Mouse (Mus musculus): ENCODE results near the gene Ror2. TPM values are rescaled to one million over a fixed set of nuclear protein-coding genes. Genes with fewer than 3 reads are reported as not detected.

Gene Ror2
- polyA plus RNA-seq, 1 experiment from 2014 or later, result 24.0 TPM

DNA sequence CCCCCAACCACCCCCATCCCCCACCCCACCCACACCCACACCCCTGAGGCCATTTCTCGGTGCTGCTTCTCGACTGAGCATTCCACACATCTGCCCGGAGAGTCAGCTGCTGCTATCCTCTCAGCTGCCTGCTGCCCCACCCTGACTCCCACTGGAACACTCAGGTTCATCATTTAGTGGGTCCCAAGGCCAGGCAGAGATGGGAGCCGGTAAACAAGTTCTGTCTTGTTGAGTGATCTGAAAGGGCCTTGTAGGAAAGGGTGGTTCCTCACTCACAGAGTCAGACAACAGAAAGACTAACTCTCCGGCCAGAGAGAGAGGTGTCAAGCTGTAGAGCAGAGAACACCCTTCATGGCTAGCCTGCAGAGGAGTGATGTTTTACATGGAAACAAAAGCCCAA lies 155.9 kb downstream of the Ror2 start:
- Histone ChIP-seq H3K9me3 (replicated peaks) (no peaks in the 10 kb centered on the region), H3K9ac (no peak overlapping the region), H3K4me1 (peaks cover 19% of the 10 kb centered on the region), H3K27me3 (no peaks in the 10 kb centered on the region), H3K4me2 (replicated peaks) (no peak overlapping the region), H3K27ac (replicated peaks) (no peak overlapping the region; the same call in 1 of the 2 replicates), H3K4me3 (replicated peaks) (no peak overlapping the region), H3K36me3 (0 out of 2 replicates have a peak, but pooled peaks cover 4% of the 10 kb centered on the region)
- ATAC-seq (ENCODE audit: insufficient number of reproducible peaks, low FRiP score, low TSS enrichment, low read depth), result no peak
- 46% methylated on average over 5 of the region's 5 CpGs for WGBS

DNA sequence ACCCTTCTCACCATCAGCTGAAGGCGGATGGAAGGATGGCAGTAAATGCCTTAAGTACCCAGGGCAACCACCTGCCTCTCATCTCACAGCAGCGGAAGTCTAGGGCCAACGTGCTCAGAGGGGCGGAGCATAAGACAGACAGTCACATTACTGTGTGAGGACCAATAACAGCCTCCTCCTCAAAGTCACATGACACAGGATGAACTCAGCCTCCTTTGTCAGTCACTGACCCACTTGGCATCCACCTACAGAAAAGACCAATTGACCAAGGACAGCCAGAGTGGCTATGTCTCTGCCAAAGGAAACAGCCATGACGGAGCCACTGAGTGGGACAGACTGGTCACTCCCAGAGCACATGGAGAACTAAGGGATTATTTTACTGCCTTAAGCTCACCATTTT lies 160.3 kb downstream of the Ror2 start:
- ATAC-seq (ENCODE audit: insufficient number of reproducible peaks, low FRiP score, low TSS enrichment, low read depth), result no peak

DNA sequence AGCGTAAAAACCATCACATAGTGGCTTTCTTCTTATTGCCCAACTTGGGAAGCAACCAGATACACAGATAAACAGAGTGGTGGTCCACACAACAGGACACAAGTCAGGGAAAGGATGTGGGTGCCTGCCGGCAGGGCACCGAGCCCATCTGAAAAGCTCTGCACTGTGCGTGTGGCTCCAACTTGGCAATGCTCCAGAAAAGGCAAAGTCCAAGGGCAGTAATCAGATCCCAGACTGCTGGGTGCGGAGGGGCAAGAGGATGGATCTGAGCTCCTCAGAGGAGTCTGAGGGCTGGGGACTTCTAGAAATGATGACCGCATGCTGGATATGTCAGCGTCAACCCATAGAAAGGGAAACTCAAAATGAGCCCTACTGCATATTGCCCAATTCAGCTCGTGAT lies 163.8 kb downstream of the Ror2 start:
- H3K4me1 ChIP-seq, result peaks cover 16% of the 10 kb centered on the region
- no peak overlapping the region for H3K9ac ChIP-seq
- 0 out of 2 replicates have a peak, but pooled peaks have one; percentile 47 for ATAC-seq (ENCODE audit: insufficient number of reproducible peaks, low FRiP score, low TSS enrichment, low read depth)
- no peak overlapping the region for H3K4me2 ChIP-seq (replicated peaks)
- 66% methylated on average over 8 of the region's 8 CpGs for WGBS
- peaks cover 16% of the 10 kb centered on the region for H3K36me3 ChIP-seq
- H3K27me3 ChIP-seq, result no peaks in the 10 kb centered on the region
- H3K27ac ChIP-seq (replicated peaks), result no peak overlapping the region
- H3K4me3 ChIP-seq (replicated peaks), result no peak overlapping the region
- no peaks in the 10 kb centered on the region for H3K9me3 ChIP-seq (replicated peaks)

More for the DNA sequence above, 160.3 kb downstream of the Ror2 start:
- no peaks in the 10 kb centered on the region for H3K9me3 ChIP-seq (replicated peaks)
- H3K9ac ChIP-seq, result no peak overlapping the region
- H3K27ac ChIP-seq (replicated peaks), result no peak overlapping the region
- no peaks in the 10 kb centered on the region for H3K27me3 ChIP-seq
- no peaks in the 10 kb centered on the region for H3K36me3 ChIP-seq
- 78% methylated on average over 5 of the region's 5 CpGs for WGBS
- no peak overlapping the region for H3K4me2 ChIP-seq (replicated peaks)
- H3K4me1 ChIP-seq, result peaks cover 14% of the 10 kb centered on the region
- H3K4me3 ChIP-seq (replicated peaks), result no peak overlapping the region

DNA sequence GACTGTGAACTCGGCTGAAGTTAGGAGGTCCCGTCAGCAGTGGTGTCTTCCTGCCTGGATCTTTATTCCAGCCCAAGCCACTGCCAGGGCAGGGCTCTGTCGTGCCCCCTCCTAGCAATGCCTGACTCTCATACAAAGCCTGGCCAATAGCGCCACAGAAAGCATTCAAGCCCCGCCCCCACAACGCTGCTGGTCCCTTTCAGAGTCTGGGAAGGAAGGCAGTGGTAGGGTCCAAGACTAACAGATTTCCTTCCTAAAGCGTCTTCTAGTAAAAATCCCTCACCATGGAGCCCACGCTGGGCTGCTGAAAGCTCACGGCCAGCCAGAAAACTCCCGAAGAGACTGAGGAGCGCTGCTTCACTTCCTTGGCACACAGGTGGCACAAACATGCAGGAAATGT lies 165.0 kb downstream of the Ror2 start:
- no peak overlapping the region for H3K9ac ChIP-seq
- H3K36me3 ChIP-seq, result peaks cover 26% of the 10 kb centered on the region
- ATAC-seq (ENCODE audit: insufficient number of reproducible peaks, low FRiP score, low TSS enrichment, low read depth), result no peak
- H3K9me3 ChIP-seq (replicated peaks), result no peaks in the 10 kb centered on the region
- no peak overlapping the region for H3K4me3 ChIP-seq (replicated peaks)
- H3K4me1 ChIP-seq, result peaks cover 16% of the 10 kb centered on the region
- WGBS, result 39% methylated on average over 11 of the region's 11 CpGs
- H3K27me3 ChIP-seq, result no peaks in the 10 kb centered on the region
- H3K27ac ChIP-seq (replicated peaks), result 0 out of 2 replicates have a peak overlapping the region, but pooled peaks have one; percentile 19
- H3K4me2 ChIP-seq (replicated peaks), result no peak overlapping the region

DNA sequence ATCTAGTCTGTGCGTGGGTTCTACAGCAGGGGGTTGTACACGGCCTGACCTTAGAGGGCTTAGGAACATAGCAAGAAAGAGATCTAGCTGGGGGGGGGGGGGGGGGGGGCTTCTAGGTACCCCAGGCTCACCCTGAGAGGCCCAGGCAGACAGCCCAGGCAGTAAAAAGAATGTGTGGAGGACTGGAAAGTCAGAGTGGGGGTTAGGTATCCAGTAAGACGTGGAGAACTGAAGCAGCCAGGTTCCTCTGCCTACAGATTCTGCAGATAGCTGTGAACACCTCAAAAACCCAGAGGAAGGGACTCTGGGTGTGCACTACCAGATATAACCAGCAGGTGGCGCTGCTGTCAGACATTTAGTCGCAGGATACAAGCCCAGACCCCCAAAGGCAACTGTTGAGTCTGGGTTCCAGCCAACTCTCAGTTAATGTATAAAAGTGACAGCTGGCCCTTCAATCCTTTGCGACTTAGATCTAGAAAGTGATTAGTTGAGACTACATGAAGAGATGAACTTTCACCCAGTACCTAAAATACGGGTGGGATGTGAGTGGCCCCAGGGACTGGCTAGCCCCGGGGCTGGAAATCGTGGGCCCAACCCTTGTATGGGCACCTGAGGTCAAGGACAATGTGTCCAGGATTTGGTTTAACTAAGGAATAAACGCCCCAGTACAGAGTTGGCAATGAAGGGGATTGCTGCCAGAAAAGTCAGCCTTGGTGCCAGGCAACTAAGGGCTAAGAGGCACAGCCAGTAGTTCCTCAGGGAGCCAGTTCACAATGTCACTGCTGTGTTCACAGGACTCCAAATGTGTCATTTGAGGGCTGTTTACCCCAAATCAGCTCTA lies 166.1 kb downstream of the Ror2 start:
- H3K27me3 ChIP-seq, result no peaks in the 10 kb centered on the region
- peaks cover 16% of the 10 kb centered on the region for H3K4me1 ChIP-seq
- no peak overlapping the region for H3K4me3 ChIP-seq (replicated peaks)
- H3K27ac ChIP-seq (replicated peaks), result 0 out of 2 replicates have a peak overlapping the region, but pooled peaks have one; percentile 19
- no peaks in the 10 kb centered on the region for H3K9me3 ChIP-seq (replicated peaks)
- 23% methylated on average over 10 of the region's 10 CpGs for WGBS
- ATAC-seq (ENCODE audit: insufficient number of reproducible peaks, low FRiP score, low TSS enrichment, low read depth), result peak; percentile 44; the same call in 1 of the 2 replicates
- H3K9ac ChIP-seq, result no peak overlapping the region
- H3K4me2 ChIP-seq (replicated peaks), result no peak overlapping the region
- H3K36me3 ChIP-seq, result peaks cover 28% of the 10 kb centered on the region

DNA sequence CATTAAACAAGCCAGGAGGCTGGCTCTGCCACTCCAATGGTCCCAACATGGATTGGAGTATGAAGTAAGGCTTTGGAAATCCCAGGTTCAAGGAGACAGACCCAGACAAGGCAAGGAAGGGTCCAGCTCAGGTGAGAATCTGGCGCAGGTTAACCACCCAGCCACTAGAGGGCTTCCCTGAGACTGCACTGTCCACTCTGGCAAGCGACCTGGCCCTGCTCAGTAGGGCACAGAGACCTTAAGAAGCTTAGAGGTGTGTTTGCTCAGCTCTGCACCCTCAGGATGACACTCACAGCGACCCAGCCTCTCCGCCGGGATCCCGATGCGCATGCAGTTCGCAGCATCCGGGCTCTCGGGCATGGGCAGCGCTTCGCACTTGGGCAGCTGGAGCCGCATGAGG lies 167.5 kb downstream of the Ror2 start:
- no peak overlapping the region for H3K9ac ChIP-seq
- WGBS, result 85% methylated on average over 13 of the region's 13 CpGs
- no peaks in the 10 kb centered on the region for H3K27me3 ChIP-seq
- no peak for ATAC-seq (ENCODE audit: insufficient number of reproducible peaks, low FRiP score, low TSS enrichment, low read depth)
- H3K4me2 ChIP-seq (replicated peaks), result no peak overlapping the region
- H3K4me3 ChIP-seq (replicated peaks), result no peak overlapping the region
- H3K36me3 ChIP-seq, result peaks cover 28% of the 10 kb centered on the region
- H3K27ac ChIP-seq (replicated peaks), result no peak overlapping the region
- no peaks in the 10 kb centered on the region for H3K9me3 ChIP-seq (replicated peaks)
- H3K4me1 ChIP-seq, result peaks cover 16% of the 10 kb centered on the region

DNA sequence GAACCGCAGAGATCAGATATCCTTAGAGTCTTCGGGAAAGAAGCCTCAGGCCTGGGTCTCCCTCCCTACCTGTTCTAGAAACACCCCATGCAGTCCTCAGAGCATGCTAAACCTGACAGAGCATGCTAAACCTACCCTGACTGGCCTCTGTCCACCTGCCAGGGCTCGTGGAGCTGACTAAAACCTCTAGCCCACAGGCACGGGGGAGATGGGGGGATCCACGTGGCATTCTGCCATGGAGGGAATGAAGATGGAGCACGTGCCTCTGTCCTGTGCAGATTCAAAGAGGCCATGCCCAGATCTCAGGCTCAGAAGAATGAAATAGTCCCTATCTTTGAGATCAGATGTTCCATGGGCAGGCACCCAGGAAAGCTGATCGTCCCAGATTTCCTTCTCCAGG lies 168.0 kb downstream of the Ror2 start:
- ATAC-seq (ENCODE audit: insufficient number of reproducible peaks, low FRiP score, low TSS enrichment, low read depth), result no peak
- Histone ChIP-seq H3K4me2 (replicated peaks) (no peak overlapping the region), H3K27ac (replicated peaks) (no peak overlapping the region), H3K4me1 (peaks cover 16% of the 10 kb centered on the region), H3K4me3 (replicated peaks) (no peak overlapping the region), H3K36me3 (peaks cover 28% of the 10 kb centered on the region), H3K27me3 (no peaks in the 10 kb centered on the region), H3K9ac (no peak overlapping the region), H3K9me3 (replicated peaks) (no peaks in the 10 kb centered on the region)
- WGBS, result 80% methylated on average over 7 of the region's 7 CpGs

DNA sequence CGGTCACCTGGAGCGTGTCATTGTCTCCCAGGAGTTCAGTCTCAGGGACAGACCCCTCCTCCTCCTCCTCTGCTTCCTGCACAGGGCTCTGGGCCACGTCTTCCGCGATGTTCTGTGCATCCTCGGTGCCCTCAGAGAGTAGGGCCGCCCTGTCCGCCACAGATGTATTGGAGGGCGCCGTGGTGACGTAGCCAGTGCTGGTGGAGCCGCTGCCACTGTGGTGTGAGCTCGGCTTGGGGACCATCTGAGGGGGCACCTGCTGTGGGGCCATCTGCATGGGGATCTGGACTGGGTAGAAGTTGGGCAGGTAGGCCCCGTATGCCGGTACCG lies 175.7 kb downstream of the Ror2 start:
- H3K4me1 ChIP-seq, result peaks cover 5% of the 10 kb centered on the region; the same call in 1 of the 2 replicates
- H3K9ac ChIP-seq, result no peak overlapping the region
- H3K27ac ChIP-seq (replicated peaks), result no peak overlapping the region
- H3K9me3 ChIP-seq (replicated peaks), result no peaks in the 10 kb centered on the region
- H3K27me3 ChIP-seq, result no peaks in the 10 kb centered on the region
- no peak for ATAC-seq (ENCODE audit: insufficient number of reproducible peaks, low FRiP score, low TSS enrichment, low read depth)
- WGBS, result 91% methylated on average over 16 of the region's 16 CpGs
- peaks cover 22% of the 10 kb centered on the region for H3K36me3 ChIP-seq
- no peak overlapping the region for H3K4me3 ChIP-seq (replicated peaks)
- H3K4me2 ChIP-seq (replicated peaks), result no peak overlapping the region

DNA sequence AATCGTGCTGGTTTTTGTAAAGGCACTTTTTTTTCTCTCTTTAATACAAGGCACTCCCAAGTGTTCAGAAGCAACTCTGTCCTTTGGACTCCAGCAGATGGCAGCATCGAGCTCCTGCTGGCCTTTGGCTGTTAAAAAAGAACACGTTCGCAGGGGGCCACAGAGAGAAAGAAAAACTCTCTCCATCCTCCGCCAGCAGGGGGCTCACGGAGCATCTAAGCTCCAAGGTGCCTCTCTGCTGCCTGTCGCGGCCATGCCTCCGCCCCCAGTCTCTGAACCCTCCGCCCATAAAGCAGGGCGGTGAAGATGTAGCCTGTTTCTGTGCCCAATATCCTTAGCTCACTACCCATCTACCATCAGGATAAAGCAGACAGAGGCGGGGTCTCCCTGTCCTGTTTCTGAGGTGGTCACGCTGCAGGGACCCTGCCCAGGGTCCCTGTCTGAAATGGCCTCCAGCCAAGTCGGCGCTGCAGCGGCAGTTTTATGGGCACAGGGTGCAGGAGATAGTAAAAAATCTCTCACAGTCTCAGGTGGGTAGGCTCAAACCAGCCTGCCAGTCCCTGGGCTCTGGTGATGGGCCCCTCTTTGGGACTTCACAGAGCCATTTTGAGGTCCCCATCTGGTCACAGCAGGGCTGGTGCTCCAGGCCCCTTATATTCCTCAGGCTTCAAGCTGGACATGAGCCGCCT lies 176.2 kb downstream of the Ror2 start:
- Histone ChIP-seq H3K36me3 (peaks cover 22% of the 10 kb centered on the region), H3K27ac (replicated peaks) (no peak overlapping the region), H3K4me3 (replicated peaks) (no peak overlapping the region), H3K4me1 (peaks cover 5% of the 10 kb centered on the region; the same call in 1 of the 2 replicates), H3K9me3 (replicated peaks) (no peaks in the 10 kb centered on the region), H3K27me3 (no peaks in the 10 kb centered on the region), H3K4me2 (replicated peaks) (no peak overlapping the region), H3K9ac (no peak overlapping the region)
- WGBS, result 24% methylated on average over 17 of the region's 17 CpGs
- ATAC-seq (ENCODE audit: insufficient number of reproducible peaks, low FRiP score, low TSS enrichment, low read depth), result peak; percentile 63; the same call in 1 of the 2 replicates

DNA sequence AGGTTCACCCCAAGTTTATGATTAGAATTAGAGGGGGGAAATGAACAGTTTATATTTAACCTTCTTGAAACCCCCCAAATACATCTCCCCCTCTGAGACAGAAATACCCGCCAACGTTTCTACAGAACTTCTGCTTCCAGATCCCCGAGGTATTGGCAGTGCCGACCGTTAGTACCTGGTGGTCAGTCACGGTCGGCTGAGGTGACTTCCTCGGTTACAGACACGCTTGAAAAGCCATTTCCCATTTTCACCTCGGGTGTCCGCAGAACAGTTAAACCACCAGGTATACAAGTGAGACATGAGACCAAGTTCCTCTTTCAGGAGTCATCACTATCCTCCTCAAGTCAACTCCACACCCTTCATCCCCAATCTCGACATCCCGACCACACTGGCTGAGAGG lies 179.2 kb downstream of the Ror2 start:
- Histone ChIP-seq H3K36me3 (peaks cover 18% of the 10 kb centered on the region), H3K4me1 (peaks cover 8% of the 10 kb centered on the region; the same call in 1 of the 2 replicates), H3K27ac (replicated peaks) (no peak overlapping the region), H3K4me3 (replicated peaks) (no peak overlapping the region), H3K9me3 (replicated peaks) (no peaks in the 10 kb centered on the region), H3K4me2 (replicated peaks) (no peak overlapping the region), H3K27me3 (no peaks in the 10 kb centered on the region), H3K9ac (no peak overlapping the region)
- no peak for ATAC-seq (ENCODE audit: insufficient number of reproducible peaks, low FRiP score, low TSS enrichment, low read depth)
- 80% methylated on average over 13 of the region's 13 CpGs for WGBS

All from embryonic facial prominence, embryonic 15.5 days (tissue).